Mouse (Mus musculus) cortical plate, adult 2 months (tissue): ENCODE results near the gene Mak.

Experiments used
- CTCF ChIP-seq: fragments of 200-500 bp; IDR thresholded peaks from 2 replicates; pipeline ENCODE4 v1.5.1; 2011; ENCODE audit warnings: mild to moderate bottlenecking, control low read depth, low read length; ENCODE audit not compliant: insufficient read depth; ENCODE audit errors: extremely low read depth
- POLR2A ChIP-seq: fragments of 200-500 bp; IDR thresholded peaks from 2 replicates; pipeline ENCODE4 v1.6.1; 2011; ENCODE audit warnings: mild to moderate bottlenecking, low read length, control low read depth; ENCODE audit not compliant: insufficient read depth; ENCODE audit errors: extremely low read depth

DNA sequence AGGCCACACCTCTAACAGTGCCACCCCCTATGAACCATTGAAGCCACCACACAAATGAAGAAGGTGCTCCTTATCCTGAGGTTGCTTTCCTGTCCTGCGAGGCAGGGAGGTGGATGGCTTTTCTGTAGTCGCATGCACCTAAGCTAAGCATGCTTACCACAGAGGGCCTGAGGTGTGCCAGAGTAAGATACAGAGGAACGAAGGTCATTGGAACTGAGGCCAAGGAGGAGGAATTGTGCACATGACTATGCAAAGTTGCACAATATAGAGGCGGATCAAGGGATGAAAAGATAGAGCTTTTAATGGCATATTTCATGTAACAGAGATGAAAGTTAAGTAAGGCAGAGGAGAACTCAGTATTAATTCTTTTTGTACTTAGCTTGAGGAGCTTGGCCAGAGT is 73.3 kb downstream of the Mak start:
- TF ChIP-seq CTCF (no peak), POLR2A (no peak)
